ENCODE assay signal across 10 mouse cellular contexts in genomic region chr4:135513865-135514264, GRCm38 (mm10). TPM values are rescaled to one million over a fixed set of nuclear protein-coding genes. Genes with fewer than 3 reads are reported as not detected.
"Had no signal": no experiment of that assay in that cellular context is flagged by ENCODE, and none has a peak within 500 bp of the region (broad histone marks: within the 10 kb centered on the region; RNA-seq: fewer than 3 reads in every experiment).

No protein-coding gene starts in this region.

- H3K36me3 ChIP-seq: limb, embryonic 15.5 days; midbrain, embryonic 12.5 days had no signal

- ATAC-seq: midbrain, embryonic 16.5 days had no signal

- H3K27me3 ChIP-seq: limb, embryonic 15.5 days had no signal

- H3K9ac ChIP-seq: limb, embryonic 15.5 days; liver, embryonic 14.5 days; midbrain, embryonic 12.5 days had no signal

- H3K9me3 ChIP-seq: limb, embryonic 15.5 days; midbrain, embryonic 12.5 days had no signal

- H3K4me3 ChIP-seq: left cerebral cortex, adult 2 months; limb, embryonic 15.5 days; midbrain, embryonic 12.5 days had no signal

- H3K27ac ChIP-seq: left cerebral cortex, adult 2 months; limb, embryonic 15.5 days; liver, embryonic 14.5 days; midbrain, embryonic 12.5 days had no signal

- DNase-seq: lung, adult 18-20 months; right cerebral cortex, postnatal 25 days; thymus, adult 2 months; thymus, postnatal 25 days had no signal

- H3K4me2 ChIP-seq: limb, embryonic 15.5 days; midbrain, embryonic 12.5 days had no signal

RNA-seq across cellular contexts. Expression of gene Stpg1, which starts 19.3 kb away (rescaled TPM):
- total RNA-seq: megakaryocyte-erythroid progenitor cell, adult 5-6 weeks had no signal

RNA-seq across cellular contexts. Expression of gene Grhl3, which starts 59.6 kb away (rescaled TPM):
- total RNA-seq: megakaryocyte-erythroid progenitor cell, adult 5-6 weeks had no signal
